Mouse (Mus musculus) cerebellum, adult 2 months (tissue): ENCODE measurements at regions not wholly inside any gene's neighbourhood (a gene's known extent, or its start where the extent isn't known, plus 50 kb on each side); places are given as distances from the start of the nearest gene placed in this dataset.

ENCODE experiments used
- DNase-seq, 2 experiments: peaks; one replicate each; pipeline ENCODE4 v3.0.0; 2021
- H3K27ac ChIP-seq: fragments of 200-500 bp; 2 replicates; pipeline ENCODE4 v1.5.1; 2012; ENCODE audit warnings: low read length, control low read depth, inconsistent platforms; ENCODE audit not compliant: insufficient read depth
- H3K27me3 ChIP-seq: fragments of 200-500 bp; 2 replicates; pipeline ENCODE4 v1.6.1; 2012; ENCODE audit warnings: inconsistent platforms, mild to moderate bottlenecking, low read length, moderate library complexity; ENCODE audit not compliant: control insufficient read depth, insufficient read depth
- H3K4me1 ChIP-seq: fragments of 200-500 bp; 2 replicates; pipeline ENCODE4 v1.6.1; 2011; ENCODE audit warnings: low read length; ENCODE audit not compliant: control insufficient read depth, insufficient read depth
- H3K4me3 ChIP-seq: fragments of 200-500 bp; replicated peaks from 2 replicates; pipeline ENCODE3; 2011; ENCODE audit warnings: mild to moderate bottlenecking, low read depth, low read length, control low read depth; ENCODE audit not compliant: insufficient read depth
- CTCF ChIP-seq: fragments of 200-500 bp; IDR thresholded peaks from 2 replicates; pipeline ENCODE4 v1.5.1; 2011; ENCODE audit warnings: low read depth, mild to moderate bottlenecking, control low read depth, low read length, moderate library complexity, borderline replicate concordance; ENCODE audit not compliant: insufficient read depth
- POLR2A ChIP-seq: fragments of 200-500 bp; IDR thresholded peaks from 2 replicates; pipeline ENCODE4 v1.6.1; 2011; ENCODE audit warnings: low read length, control low read depth, borderline replicate concordance; ENCODE audit not compliant: insufficient read depth
- WGBS: fragments of 180-500 bp; shearing (Covaris S2); methylation state at CpG from one replicate; pipeline ENCODE4 v1.1.7; 2018; 5-methylcytosine and 5-hydroxymethylcytosine counted together

DNA sequence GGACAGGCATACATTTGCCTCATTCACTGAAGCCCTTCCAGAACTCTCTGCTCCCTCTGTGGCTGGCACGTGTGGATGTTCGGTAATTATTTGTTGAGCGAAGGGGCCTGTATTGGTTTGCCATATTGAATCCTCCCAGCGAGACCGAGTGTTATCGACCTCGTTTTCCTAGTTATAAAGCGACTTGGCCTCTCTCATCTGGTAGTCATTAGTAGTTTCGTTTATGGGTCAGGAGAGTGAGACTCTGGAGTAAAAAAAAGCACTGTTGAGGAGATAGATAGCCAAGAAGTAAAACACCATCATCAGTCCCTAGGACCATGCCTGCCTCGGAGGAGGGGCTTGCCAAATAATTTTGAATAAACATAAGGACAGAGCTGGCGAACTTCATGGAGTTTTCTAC is 254.6 kb upstream of the Tbx3 start:
- DNase-seq: no peak
- Histone ChIP-seq H3K4me1 (no peaks in the 10 kb centered on the region), H3K27me3 (no peaks in the 10 kb centered on the region), H3K27ac (no peak overlapping the region), H3K4me3 (no peak overlapping the region)
- WGBS: 76% methylated on average over 11 of the region's 11 CpGs
- TF ChIP-seq POLR2A: no peak

DNA sequence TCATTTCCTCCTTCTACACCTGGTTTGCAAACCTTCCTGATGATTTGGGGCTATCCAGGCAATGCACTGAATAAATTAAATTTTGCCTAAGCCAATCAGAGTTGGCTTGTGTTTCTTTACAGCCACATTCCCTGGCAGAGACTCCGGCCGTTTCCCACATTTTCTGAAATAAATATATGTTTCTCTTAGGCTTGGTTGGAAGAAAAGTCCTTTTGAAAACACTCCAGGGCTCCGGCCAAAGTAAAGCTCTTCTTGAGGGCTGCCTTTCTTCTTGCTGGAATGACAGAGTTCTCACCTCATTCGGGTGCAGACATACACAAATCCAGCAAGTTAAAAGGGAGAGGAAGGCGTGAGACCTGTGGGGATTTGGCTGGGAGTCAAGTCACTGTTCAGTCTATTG is 252.0 kb upstream of the Tbx3 start:
- Histone ChIP-seq H3K27me3 (no peaks in the 10 kb centered on the region), H3K27ac (no peak overlapping the region), H3K4me3 (no peak overlapping the region), H3K4me1 (no peaks in the 10 kb centered on the region)
- TF ChIP-seq CTCF (no peak), POLR2A (no peak)
- WGBS: 64% methylated on average over 5 of the region's 5 CpGs
- DNase-seq: no peak

DNA sequence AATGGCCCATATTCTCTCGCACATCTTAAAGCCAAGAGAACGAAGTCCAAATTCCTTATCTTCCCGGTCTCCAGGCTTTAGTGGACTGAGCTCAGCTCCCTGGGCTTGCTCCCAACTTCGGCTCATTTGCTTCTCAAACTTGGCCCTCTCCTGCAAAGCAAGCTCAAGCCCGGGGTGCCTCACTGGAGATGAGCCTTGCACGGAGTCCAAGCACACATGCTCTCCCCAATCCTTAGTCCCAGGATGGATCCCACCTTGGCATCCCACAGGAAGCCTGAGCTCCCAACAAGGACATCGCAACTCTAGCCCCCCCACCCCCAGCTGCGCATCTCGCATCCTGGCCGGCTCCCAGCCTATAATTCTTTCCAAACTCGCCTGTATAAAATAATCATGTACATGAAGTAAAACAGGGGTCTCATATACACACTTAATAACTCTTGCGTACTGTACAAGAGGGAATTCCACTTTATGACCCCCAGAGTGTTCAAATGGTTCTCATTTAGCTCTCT is 242.9 kb upstream of the Tbx3 start:
- TF ChIP-seq CTCF: no peak
- TF ChIP-seq POLR2A: no peak
- no peaks in the 10 kb centered on the region; the same call in 1 of the 2 replicates for H3K27me3 ChIP-seq
- DNase-seq: no peak

DNA sequence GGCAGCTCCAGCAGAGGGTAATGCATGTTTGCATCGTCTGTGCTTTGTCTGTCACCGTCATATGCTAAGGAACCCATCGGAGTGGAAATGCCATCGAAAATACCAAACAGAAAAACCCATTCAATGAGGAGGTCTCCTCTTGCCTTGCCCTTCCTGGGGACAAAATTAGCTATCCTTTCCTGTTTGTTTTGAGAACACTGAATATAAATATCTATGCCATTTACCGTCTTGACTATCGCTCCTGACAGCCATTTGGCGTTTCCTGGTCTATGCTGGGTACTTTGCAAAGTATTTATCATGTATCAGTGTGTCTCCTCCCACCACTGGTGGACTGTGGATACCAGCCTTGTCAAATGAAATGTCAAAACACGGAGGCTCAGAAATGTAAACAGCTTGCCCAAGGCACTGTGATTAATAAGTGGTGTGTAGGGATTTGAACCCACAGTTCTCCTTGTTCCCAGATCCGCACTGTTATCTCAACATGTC is 239.2 kb upstream of the Tbx3 start:
- Histone ChIP-seq H3K4me3 (no peak overlapping the region), H3K27me3 (no peaks in the 10 kb centered on the region), H3K4me1 (no peaks in the 10 kb centered on the region), H3K27ac (no peak overlapping the region)
- TF ChIP-seq CTCF (no peak), POLR2A (no peak)
- 78% methylated on average over 9 of the region's 9 CpGs for WGBS
- DNase-seq: no peak

More for the DNA sequence above, 242.9 kb upstream of the Tbx3 start:
- Histone ChIP-seq H3K27ac (no peak overlapping the region), H3K4me1 (no peaks in the 10 kb centered on the region), H3K4me3 (no peak overlapping the region)
- WGBS: 57% methylated on average over 12 of the region's 12 CpGs

DNA sequence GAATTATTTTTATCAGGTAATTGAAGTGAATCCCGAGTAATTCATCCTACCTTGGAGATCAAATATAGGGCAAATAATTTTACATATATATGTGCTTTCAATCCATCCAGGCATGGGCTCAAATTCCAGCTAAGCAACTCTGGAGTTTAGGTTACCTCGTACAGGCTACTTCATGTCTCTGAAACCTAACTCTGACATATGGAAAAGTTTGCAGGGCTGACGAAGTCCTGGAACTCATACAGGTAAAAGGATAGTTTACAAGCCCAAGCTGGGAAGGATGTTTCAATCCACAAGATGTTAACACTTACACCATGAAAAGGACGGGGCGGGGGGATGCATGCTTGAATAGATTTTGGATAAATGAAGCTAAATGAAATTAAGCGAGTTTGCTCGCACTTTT is 235.9 kb upstream of the Tbx3 start:
- Histone ChIP-seq H3K4me1 (no peaks in the 10 kb centered on the region), H3K27me3 (no peaks in the 10 kb centered on the region), H3K4me3 (no peak overlapping the region), H3K27ac (no peak overlapping the region)
- WGBS: 43% methylated on average over 7 of the region's 7 CpGs
- DNase-seq: no peak
- no peak for TF ChIP-seq CTCF
- TF ChIP-seq POLR2A: no peak

DNA sequence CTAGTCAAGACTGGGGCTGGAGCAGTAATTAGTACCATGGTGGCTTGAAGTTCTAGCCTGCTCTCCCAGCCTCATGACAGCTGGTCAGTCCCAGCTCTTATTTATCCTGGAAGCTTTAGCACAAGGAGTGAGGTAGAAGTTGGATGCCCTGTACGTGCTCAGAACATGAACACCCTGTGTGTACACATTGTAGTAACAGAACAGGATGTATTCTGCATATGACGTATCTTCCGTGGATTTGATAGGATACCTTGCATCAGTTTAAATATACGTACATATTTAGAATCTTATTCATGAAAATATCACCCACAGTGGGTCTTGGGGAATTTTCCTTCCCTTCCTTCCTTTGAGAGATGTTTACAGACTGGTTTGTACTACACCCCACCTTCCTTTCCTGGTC is 222.0 kb upstream of the Tbx3 start:
- Histone ChIP-seq H3K4me1 (no peaks in the 10 kb centered on the region), H3K27ac (no peak overlapping the region), H3K27me3 (no peaks in the 10 kb centered on the region), H3K4me3 (no peak overlapping the region)
- TF ChIP-seq CTCF (no peak), POLR2A (no peak)
- WGBS: 92% methylated on average over 4 of the region's 4 CpGs
- no peak for DNase-seq

DNA sequence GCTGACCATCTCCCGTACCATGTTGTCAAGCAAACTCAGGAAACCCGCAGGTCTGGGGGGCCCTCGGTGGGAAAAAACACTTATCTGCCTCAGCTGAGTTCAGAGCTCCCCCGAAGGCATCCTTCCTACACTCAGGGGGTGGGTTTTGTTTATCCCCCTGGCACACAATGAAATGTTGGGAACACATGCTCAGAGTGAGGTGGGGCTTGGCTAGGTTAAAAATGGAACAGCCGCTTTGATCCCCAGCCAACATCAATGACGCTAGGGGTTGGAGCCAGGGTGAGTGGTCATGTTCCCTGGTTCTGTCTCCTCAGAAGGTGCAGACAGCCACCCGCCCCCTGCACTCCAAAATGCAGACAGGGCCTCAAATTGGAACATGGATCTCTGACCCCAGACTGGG is 221.3 kb upstream of the Tbx3 start:
- peak in 1 of 2 experiments; percentile 9 for DNase-seq
- 16% methylated on average over 7 of the region's 7 CpGs for WGBS

DNA sequence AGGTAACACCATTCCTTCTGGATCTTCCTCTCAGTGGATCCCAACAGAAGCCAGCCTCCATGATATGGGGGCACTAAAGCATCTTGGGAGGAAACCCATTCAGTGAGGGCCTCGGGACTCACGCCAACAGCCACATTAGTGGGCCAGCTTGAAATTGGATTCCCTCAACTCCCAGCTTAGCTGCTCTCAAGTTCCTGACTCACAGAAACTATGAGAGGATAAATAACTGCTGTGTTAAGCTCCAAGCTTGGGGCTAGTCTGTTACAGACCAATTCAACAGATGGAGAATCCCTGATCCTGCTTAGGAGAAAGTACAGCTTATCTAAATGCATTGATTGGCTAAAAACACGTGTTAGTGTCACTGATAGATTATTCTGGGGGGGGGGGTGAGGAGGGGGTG is 210.7 kb upstream of the Tbx3 start:
- Histone ChIP-seq H3K27me3 (peaks cover 2% of the 10 kb centered on the region; the same call in 1 of the 2 replicates), H3K4me3 (no peak overlapping the region), H3K4me1 (no peaks in the 10 kb centered on the region), H3K27ac (no peak overlapping the region)
- TF ChIP-seq CTCF (no peak), POLR2A (no peak)
- no peak for DNase-seq
- 70% methylated on average over 3 of the region's 3 CpGs for WGBS

More for the DNA sequence above, 221.3 kb upstream of the Tbx3 start:
- H3K4me1 ChIP-seq: no peaks in the 10 kb centered on the region
- no peaks in the 10 kb centered on the region for H3K27me3 ChIP-seq
- TF ChIP-seq POLR2A: no peak
- TF ChIP-seq CTCF: no peak
- no peak overlapping the region for H3K27ac ChIP-seq
- no peak overlapping the region for H3K4me3 ChIP-seq
